Mouse (Mus musculus): ENCODE measurements around the gene Ddx5. TPM values are rescaled to one million over a fixed set of nuclear protein-coding genes. Genes with fewer than 3 reads are reported as not detected.

Ddx5 gene
- polyA plus RNA-seq (2014; fragmentation: Nextera tagmentation; extraction: Ambion mirVana), result 508 and 538 TPM in 2 replicates

DNA sequence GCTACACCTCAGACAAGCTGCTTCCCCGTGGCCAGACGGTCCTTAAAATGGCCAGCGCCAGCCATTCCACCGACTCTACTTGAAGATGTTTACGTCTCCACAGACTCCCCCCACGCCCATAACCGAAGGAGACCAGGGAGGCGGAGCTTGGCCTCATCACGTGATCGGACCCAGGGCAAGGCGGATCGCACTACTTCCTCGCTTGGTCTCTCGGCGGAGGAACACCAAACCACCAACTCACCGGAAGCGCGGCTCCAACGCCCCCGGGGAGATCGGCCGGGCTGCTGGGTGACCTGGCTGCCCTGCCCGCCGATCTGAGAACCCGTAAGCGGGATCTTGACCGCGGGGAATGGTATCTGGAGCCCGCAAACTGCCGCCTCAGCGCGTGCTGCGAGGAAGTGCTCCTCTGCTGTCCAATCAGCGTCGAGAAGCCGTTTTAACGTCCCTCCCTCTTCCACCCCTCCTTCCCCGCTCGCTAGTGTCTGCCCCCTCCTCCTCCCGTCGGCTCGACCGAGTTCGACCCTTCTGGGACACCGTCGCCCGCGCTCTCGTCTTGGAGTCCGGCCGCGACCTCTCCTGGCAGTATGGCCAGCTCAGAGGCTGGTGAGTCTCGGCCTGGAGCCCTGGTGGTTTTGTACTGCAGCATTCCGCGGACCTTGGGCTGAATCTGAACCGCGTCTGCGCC, at the start of gene Ddx5, which contains the start of gene Cep95:
Ddx5 (minus strand) TSS at position 411 of the 685 bp plus-strand sequence.
Cep95 (plus strand) TSS at position 478 of the 685 bp plus-strand sequence.
- H3K9me3 ChIP-seq (ENCODE audit: control insufficient read depth, low read length), result no peaks in the 10 kb centered on the region
- DNase-seq (ENCODE audit: low spot score) (peak; percentile 97), ATAC-seq (replicated peaks; ENCODE audit: low FRiP score) (peak; percentile 89)
- H3K9ac ChIP-seq (ENCODE audit: low read length), result peak within 1 kb of the TSS; percentile 100
- H3K4me1 ChIP-seq (replicated peaks; ENCODE audit: control insufficient read depth, insufficient read depth, low read length), result no peaks in the 10 kb centered on the region
- peak within 1 kb of the TSS; percentile 82 for H3K4me2 ChIP-seq (ENCODE audit: low read depth, low read length, severe bottlenecking)
- H3K36me3 ChIP-seq (ENCODE audit: control insufficient read depth, insufficient read depth, low read length), result peaks cover 14% of the 10 kb centered on the region; the same call in 1 of the 2 replicates
- H3K27me3 ChIP-seq (ENCODE audit: control insufficient read depth, insufficient read depth, low read length), result no peaks in the 10 kb centered on the region
- WGBS, result under 1% methylated on average over 58 of the region's 58 CpGs
- H3K4me3 ChIP-seq (ENCODE audit: low read depth, low read length), result peak within 1 kb of the TSS; percentile 97
- H3K27ac ChIP-seq (ENCODE audit: low read depth, low read length), result peak within 1 kb of the TSS; percentile 98

DNA sequence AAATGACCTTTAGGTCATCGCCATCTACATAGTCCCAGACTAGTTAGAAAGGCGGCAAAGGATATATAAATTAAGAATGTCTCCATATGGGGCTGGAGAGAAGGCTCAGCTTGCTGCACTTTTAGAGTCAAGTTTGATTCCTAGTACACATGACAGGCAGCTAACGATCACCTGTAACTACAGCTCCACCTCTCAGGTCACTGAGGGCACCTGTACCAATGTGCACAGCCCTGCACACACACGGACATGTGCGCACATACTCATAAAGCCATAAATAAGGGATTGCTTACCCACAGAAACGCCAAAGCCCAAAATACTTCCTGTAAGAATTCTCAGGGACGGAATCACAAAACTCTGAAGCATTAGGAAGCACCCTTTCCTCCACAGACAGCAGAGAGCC, 39.1 kb upstream of the Ddx5 start:
- Histone ChIP-seq H3K4me3 (ENCODE audit: low read depth, low read length) (no peak overlapping the region), H3K9me3 (ENCODE audit: control insufficient read depth, low read length) (no peaks in the 10 kb centered on the region), H3K9ac (ENCODE audit: low read length) (no peak overlapping the region), H3K36me3 (ENCODE audit: control insufficient read depth, insufficient read depth, low read length) (no peaks in the 10 kb centered on the region; the same call in 1 of the 2 replicates), H3K4me2 (ENCODE audit: low read depth, low read length, severe bottlenecking) (no peak overlapping the region), H3K27ac (ENCODE audit: low read depth, low read length) (no peak overlapping the region), H3K27me3 (ENCODE audit: control insufficient read depth, insufficient read depth, low read length) (no peaks in the 10 kb centered on the region), H3K4me1 (replicated peaks; ENCODE audit: control insufficient read depth, insufficient read depth, low read length) (no peaks in the 10 kb centered on the region)
- 97% methylated on average over 7 of the region's 7 CpGs for WGBS
- DNase-seq (ENCODE audit: low spot score) (no peak), ATAC-seq (replicated peaks; ENCODE audit: low FRiP score) (no peak)

DNA sequence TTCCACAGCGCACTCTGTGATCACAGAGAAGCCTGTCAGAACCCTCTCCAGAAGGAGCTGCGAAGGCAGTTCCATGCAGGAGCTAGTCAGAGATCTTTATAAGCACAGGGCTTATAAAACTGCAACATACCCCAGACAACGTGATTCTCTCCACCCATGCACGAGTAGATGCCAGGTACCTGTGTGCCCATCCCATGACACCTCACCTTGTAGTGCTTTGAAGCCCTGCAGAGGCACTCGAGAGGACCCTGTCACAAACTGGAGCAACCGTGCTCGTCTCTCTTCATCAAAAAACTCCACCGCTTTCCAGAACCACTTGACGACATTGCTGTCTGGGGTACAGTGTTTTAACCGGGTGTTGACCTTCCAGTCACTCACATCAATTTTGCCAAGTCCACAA, 35.4 kb upstream of the Ddx5 start:
- DNase-seq (ENCODE audit: low spot score) (no peak), ATAC-seq (replicated peaks; ENCODE audit: low FRiP score) (no peak)
- Histone ChIP-seq H3K9me3 (ENCODE audit: control insufficient read depth, low read length) (no peaks in the 10 kb centered on the region), H3K27ac (ENCODE audit: low read depth, low read length) (no peak overlapping the region), H3K4me1 (replicated peaks; ENCODE audit: control insufficient read depth, insufficient read depth, low read length) (no peaks in the 10 kb centered on the region), H3K4me3 (ENCODE audit: low read depth, low read length) (no peak overlapping the region), H3K27me3 (ENCODE audit: control insufficient read depth, insufficient read depth, low read length) (no peaks in the 10 kb centered on the region), H3K9ac (ENCODE audit: low read length) (no peak overlapping the region), H3K4me2 (ENCODE audit: low read depth, low read length, severe bottlenecking) (no peak overlapping the region), H3K36me3 (ENCODE audit: control insufficient read depth, insufficient read depth, low read length) (no peaks in the 10 kb centered on the region; the same call in none of the 2 replicates)
- WGBS, result 94% methylated on average over 10 of the region's 10 CpGs

DNA sequence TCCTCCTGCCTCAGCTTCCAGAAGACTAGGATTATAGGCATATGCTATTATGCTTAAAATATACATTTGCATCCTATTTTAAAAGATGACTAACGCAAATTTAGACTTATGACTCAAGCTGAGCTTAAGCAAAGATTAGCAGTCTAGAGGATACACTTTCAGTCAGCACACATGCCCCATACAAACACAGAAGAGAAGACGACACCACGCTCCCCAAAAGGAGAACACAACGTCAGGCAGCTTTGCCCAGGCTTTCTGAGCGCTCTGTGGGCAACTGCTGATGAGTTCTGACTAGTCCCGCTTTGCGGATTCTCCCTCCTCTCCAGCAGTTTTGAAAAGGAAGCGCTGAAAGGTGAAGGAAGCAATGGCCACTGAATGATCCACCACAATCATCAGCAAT, 34.8 kb upstream of the Ddx5 start:
- no peak overlapping the region for H3K4me2 ChIP-seq (ENCODE audit: low read depth, low read length, severe bottlenecking)
- H3K27ac ChIP-seq (ENCODE audit: low read depth, low read length), result no peak overlapping the region
- no peaks in the 10 kb centered on the region for H3K27me3 ChIP-seq (ENCODE audit: control insufficient read depth, insufficient read depth, low read length)
- no peaks in the 10 kb centered on the region for H3K9me3 ChIP-seq (ENCODE audit: control insufficient read depth, low read length)
- no peak overlapping the region for H3K4me3 ChIP-seq (ENCODE audit: low read depth, low read length)
- WGBS, result 91% methylated on average over 8 of the region's 8 CpGs
- ATAC-seq (replicated peaks; ENCODE audit: low FRiP score) (no peak), DNase-seq (ENCODE audit: low spot score) (no peak)
- H3K9ac ChIP-seq (ENCODE audit: low read length), result no peak overlapping the region
- no peaks in the 10 kb centered on the region for H3K4me1 ChIP-seq (replicated peaks; ENCODE audit: control insufficient read depth, insufficient read depth, low read length)
- no peaks in the 10 kb centered on the region; the same call in none of the 2 replicates for H3K36me3 ChIP-seq (ENCODE audit: control insufficient read depth, insufficient read depth, low read length)

DNA sequence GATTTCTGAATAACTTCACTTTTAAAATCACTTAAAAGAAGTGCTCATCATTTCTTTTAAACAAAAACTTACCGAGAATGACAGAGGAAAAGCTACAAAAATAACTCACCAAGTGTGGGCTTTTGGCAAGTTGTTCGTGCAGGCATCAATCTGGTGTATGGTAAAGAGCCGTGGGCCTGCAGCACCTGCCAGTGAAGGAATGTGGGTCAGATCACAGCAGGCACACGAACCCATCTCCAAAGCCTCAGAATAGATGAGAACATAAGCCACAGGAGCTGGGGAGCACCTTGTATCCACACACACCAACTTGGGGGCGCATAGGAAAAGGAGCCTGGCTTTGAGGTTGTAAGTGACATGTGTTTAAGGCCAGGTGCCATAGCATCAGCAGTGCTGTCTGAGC, 33.9 kb upstream of the Ddx5 start:
- Histone ChIP-seq H3K27ac (ENCODE audit: low read depth, low read length) (no peak overlapping the region), H3K4me2 (ENCODE audit: low read depth, low read length, severe bottlenecking) (no peak overlapping the region), H3K4me1 (replicated peaks; ENCODE audit: control insufficient read depth, insufficient read depth, low read length) (no peaks in the 10 kb centered on the region), H3K36me3 (ENCODE audit: control insufficient read depth, insufficient read depth, low read length) (no peaks in the 10 kb centered on the region; the same call in none of the 2 replicates), H3K4me3 (ENCODE audit: low read depth, low read length) (no peak overlapping the region), H3K9me3 (ENCODE audit: control insufficient read depth, low read length) (no peaks in the 10 kb centered on the region), H3K9ac (ENCODE audit: low read length) (no peak overlapping the region), H3K27me3 (ENCODE audit: control insufficient read depth, insufficient read depth, low read length) (no peaks in the 10 kb centered on the region)
- DNase-seq (ENCODE audit: low spot score) (no peak), ATAC-seq (replicated peaks; ENCODE audit: low FRiP score) (no peak)
- 93% methylated on average over 5 of the region's 5 CpGs for WGBS

DNA sequence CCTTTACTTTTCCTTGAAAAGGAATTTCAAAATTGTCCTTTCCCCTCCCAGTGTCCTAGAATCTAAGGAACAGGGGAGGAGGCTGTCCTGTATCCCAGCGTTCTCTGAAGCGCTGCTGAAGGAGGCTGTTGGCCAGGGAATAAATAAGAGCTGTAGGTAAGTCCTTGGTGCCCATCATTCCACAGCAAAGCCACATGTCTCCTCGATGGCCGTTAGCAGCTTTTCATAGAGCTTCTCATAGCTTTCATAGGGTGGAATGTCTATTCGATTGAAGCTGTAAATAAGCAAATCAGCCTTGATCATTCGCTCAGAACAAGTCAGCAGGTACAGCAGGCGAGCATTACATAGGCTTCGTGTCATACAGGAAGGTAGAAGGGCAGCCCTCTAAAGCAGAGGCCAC, 33.5 kb upstream of the Ddx5 start:
- WGBS, result 92% methylated on average over 8 of the region's 8 CpGs
- DNase-seq (ENCODE audit: low spot score), result no peak
- no peaks in the 10 kb centered on the region; the same call in none of the 2 replicates for H3K36me3 ChIP-seq (ENCODE audit: control insufficient read depth, insufficient read depth, low read length)
- no peak overlapping the region for H3K9ac ChIP-seq (ENCODE audit: low read length)
- no peaks in the 10 kb centered on the region for H3K9me3 ChIP-seq (ENCODE audit: control insufficient read depth, low read length)
- H3K4me2 ChIP-seq (ENCODE audit: low read depth, low read length, severe bottlenecking), result no peak overlapping the region
- no peaks in the 10 kb centered on the region for H3K4me1 ChIP-seq (replicated peaks; ENCODE audit: control insufficient read depth, insufficient read depth, low read length)
- no peaks in the 10 kb centered on the region for H3K27me3 ChIP-seq (ENCODE audit: control insufficient read depth, insufficient read depth, low read length)
- no peak overlapping the region for H3K4me3 ChIP-seq (ENCODE audit: low read depth, low read length)
- H3K27ac ChIP-seq (ENCODE audit: low read depth, low read length), result no peak overlapping the region
- no peak for ATAC-seq (replicated peaks; ENCODE audit: low FRiP score)

DNA sequence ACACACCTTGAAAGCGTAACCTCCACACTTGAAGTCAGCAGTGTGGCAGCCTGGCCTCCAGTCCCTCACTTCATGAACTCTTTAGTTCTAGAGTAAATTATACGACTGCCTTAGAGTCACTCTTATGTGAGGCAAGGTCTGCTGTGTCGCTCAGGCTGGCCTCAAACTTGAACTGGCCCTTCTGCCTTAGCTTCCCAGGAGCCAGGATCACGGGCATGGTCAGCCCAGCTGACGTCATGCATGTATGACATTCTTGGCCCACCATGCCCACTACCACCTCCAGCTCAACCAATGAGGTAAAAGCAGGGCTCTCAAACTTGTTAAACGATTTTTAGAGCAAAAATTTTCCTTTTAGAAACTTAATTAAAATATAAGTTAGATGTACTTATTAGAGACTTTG, 32.4 kb upstream of the Ddx5 start:
- Histone ChIP-seq H3K27me3 (ENCODE audit: control insufficient read depth, insufficient read depth, low read length) (no peaks in the 10 kb centered on the region), H3K4me2 (ENCODE audit: low read depth, low read length, severe bottlenecking) (no peak overlapping the region), H3K9me3 (ENCODE audit: control insufficient read depth, low read length) (no peaks in the 10 kb centered on the region), H3K4me1 (replicated peaks; ENCODE audit: control insufficient read depth, insufficient read depth, low read length) (no peaks in the 10 kb centered on the region), H3K27ac (ENCODE audit: low read depth, low read length) (no peak overlapping the region), H3K9ac (ENCODE audit: low read length) (no peak overlapping the region), H3K36me3 (ENCODE audit: control insufficient read depth, insufficient read depth, low read length) (peaks cover 2% of the 10 kb centered on the region), H3K4me3 (ENCODE audit: low read depth, low read length) (no peak overlapping the region)
- no peak for DNase-seq (ENCODE audit: low spot score)
- ATAC-seq (replicated peaks; ENCODE audit: low FRiP score), result no peak
- 94% methylated on average over 6 of the region's 6 CpGs for WGBS

DNA sequence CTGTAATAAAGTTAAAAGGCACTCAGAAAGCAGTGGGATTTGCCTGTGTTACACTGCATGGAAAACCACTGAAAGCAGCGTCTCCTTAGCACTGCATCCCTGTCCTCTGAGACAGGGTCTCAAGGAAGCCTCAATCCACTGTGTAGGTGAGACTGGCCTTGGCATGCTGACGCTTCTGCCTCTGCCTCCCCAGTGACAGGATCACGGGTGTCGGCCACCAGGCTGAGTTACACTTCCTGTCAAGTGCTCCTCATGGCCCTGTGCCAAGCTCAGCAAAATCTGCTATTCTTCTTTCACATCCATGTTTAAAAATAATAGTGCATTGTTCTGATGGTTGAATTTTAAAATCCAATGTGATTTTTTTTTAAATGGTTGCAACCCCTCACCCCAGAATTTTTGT, 32.0 kb upstream of the Ddx5 start:
- H3K9me3 ChIP-seq (ENCODE audit: control insufficient read depth, low read length), result no peaks in the 10 kb centered on the region
- no peaks in the 10 kb centered on the region for H3K27me3 ChIP-seq (ENCODE audit: control insufficient read depth, insufficient read depth, low read length)
- H3K4me3 ChIP-seq (ENCODE audit: low read depth, low read length), result no peak overlapping the region
- ATAC-seq (replicated peaks; ENCODE audit: low FRiP score), result no peak
- no peak overlapping the region for H3K4me2 ChIP-seq (ENCODE audit: low read depth, low read length, severe bottlenecking)
- H3K27ac ChIP-seq (ENCODE audit: low read depth, low read length), result no peak overlapping the region
- no peaks in the 10 kb centered on the region for H3K4me1 ChIP-seq (replicated peaks; ENCODE audit: control insufficient read depth, insufficient read depth, low read length)
- WGBS, result 80% methylated on average over 4 of the region's 4 CpGs
- H3K9ac ChIP-seq (ENCODE audit: low read length), result no peak overlapping the region
- H3K36me3 ChIP-seq (ENCODE audit: control insufficient read depth, insufficient read depth, low read length), result peaks cover 3% of the 10 kb centered on the region
- DNase-seq (ENCODE audit: low spot score), result no peak

DNA sequence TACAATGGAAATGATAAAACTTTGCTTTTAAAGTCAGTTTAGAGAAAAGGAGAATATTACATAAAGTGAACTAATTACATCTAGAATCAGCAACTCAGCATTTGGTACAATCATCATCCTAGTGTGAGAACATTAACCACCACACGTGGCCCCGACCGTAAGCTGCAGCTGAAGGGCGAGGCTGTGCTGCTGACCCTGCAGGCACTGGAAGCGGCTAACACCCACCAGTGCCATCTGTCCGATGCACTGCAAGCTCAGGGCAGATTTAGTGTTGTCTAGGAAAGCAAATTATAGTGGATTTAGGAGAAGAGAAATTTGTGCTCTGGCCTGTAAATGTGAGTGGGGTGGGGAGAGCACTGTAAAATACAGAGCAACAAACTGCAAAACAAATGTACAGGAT, 31.3 kb upstream of the Ddx5 start:
- ATAC-seq (replicated peaks; ENCODE audit: low FRiP score) (no peak), DNase-seq (ENCODE audit: low spot score) (no peak)
- H3K27ac ChIP-seq (ENCODE audit: low read depth, low read length), result no peak overlapping the region
- no peak overlapping the region for H3K4me2 ChIP-seq (ENCODE audit: low read depth, low read length, severe bottlenecking)
- H3K4me3 ChIP-seq (ENCODE audit: low read depth, low read length), result no peak overlapping the region
- H3K36me3 ChIP-seq (ENCODE audit: control insufficient read depth, insufficient read depth, low read length), result peaks cover 3% of the 10 kb centered on the region
- no peaks in the 10 kb centered on the region for H3K4me1 ChIP-seq (replicated peaks; ENCODE audit: control insufficient read depth, insufficient read depth, low read length)
- no peaks in the 10 kb centered on the region for H3K27me3 ChIP-seq (ENCODE audit: control insufficient read depth, insufficient read depth, low read length)
- H3K9ac ChIP-seq (ENCODE audit: low read length), result no peak overlapping the region
- WGBS, result 92% methylated on average over 6 of the region's 6 CpGs
- H3K9me3 ChIP-seq (ENCODE audit: control insufficient read depth, low read length), result no peaks in the 10 kb centered on the region

Measured in forebrain, embryonic 11.5 days (tissue).